Mouse (Mus musculus) kidney, postnatal 25 days (tissue): Measurements from ENCODE around the gene Apba1.

Source experiments
- DNase-seq, 2 experiments: peaks; one replicate each; pipeline ENCODE4 v3.0.0; 2021; ENCODE audit warnings: mixed read lengths in 2 of 2

Apba1 gene

DNA sequence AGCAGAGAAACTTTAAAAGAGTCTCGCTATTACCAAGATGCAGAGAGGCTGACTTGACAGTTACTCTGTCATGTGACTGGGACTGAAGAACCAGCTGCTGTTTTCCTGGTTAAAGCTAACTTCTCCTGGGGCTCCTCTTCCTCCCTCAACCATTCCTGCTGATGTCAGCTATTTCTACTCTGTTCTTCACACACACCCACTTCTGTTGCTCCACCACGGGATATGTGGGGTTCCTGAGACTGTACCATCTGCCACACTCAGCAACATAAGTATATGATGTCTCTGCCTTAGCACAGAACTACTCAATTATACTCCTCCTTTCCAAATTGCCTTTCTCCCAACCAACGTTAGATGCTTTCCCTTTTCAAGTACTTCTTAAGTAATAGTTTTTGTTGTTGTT lies 221.9 kb downstream of the Apba1 start:
- no peak for DNase-seq

DNA sequence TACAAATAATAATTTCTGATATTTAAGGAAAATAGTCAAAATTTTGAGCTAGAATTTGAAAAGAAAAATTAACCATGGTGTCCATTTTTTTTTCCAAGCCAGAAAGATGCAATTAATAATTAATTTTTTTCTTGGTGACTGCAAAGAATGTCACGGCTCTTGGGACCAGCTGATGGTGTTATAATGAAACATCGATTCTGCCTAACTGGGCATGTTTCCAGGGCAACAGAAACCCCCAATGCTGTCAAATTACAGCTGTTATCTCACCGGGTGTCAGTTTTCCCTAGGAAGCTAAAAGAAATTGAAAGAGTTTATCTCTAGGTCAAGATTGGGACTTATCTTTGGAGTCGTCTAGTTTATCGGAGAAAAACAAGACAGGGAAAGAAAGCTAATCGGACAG lies 225.5 kb downstream of the Apba1 start:
- no peak for DNase-seq

DNA sequence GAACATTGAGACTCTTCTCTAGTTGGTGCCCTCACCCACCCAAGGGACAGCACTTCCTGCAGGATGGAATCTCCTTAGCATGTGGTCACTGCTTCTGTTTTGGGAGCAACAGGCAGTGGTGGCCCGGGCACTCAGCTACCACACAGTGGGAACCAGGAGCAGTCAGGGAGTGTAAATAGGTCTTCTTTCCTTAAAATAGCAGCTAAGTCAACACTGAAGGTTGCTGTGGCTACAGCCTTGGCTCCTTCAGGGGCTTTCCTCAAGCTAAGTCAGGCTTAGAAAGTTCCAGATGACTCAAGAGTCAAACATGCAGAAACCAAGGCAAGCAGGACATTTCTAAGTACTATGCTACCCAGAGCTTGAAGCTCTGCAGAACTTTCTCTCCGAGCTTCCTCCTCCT lies 228.6 kb downstream of the Apba1 start:
- no peak for DNase-seq

- DNase-seq: no peak
These were observed 229.5 kb downstream of the Apba1 start for GRCm38 (mm10) chr19:23988166-23988565.

DNA sequence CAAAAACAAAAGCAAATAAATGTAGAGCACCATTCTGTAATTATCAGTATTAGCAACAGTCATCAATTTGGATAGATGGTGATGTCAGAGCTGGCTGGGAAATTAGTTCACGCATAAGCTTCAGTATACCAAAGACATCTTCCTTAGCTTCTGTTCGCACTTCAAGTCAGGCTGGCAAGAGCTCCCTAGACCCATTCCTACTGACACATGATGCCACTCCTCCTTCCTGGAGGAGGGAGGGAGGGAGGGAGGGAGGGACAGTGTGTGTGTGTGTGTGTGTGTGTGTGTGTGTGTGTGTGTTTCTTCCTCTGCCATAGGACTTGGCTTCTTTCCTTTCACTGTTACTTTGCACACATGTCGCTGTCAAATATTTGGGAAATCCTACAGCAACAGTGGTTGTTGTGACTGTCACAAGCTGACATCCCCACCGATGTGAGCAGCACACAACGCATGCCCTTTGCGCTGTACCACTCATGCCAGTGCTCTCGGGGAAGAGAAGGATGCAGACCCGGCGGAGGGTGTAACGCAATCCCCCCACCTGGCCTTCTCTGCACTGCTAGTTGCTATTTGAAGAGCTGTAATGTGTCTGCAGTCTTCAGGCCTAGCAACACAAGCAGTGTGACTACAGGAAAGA lies 237.2 kb downstream of the Apba1 start:
- DNase-seq: no peak
